Mouse (Mus musculus) neural tube, embryonic 14.5 days (tissue): ENCODE data around the gene Krtap3-3. TPM values are rescaled to one million over a fixed set of nuclear protein-coding genes. Genes with fewer than 3 reads are reported as not detected.
"Not testable (repeated sequence)": the region's sequence is repeated elsewhere in the genome, so short reads cannot be mapped to it uniquely, and the experiment has no call there.

Source experiments
- ATAC-seq: fragments of 200-750 bp; cut with Nextera tagmentation; 2 replicates; pipeline ENCODE4 v1.8.0; 2017; ENCODE audit warnings: low read depth, mild to moderate bottlenecking, moderate TSS enrichment, moderate library complexity
- H3K27ac ChIP-seq: fragments of 300-500 bp; sonication (generic); 2 replicates; pipeline ENCODE4 v1.5.1; 2014; ENCODE audit warnings: low read depth, mild to moderate bottlenecking, control low read depth, low read length, moderate library complexity, mixed read lengths
- H3K27me3 ChIP-seq: fragments of 300-500 bp; sonication (generic); 2 replicates; pipeline ENCODE4 v1.6.1; 2014; ENCODE audit warnings: low read length; ENCODE audit not compliant: control insufficient read depth, insufficient read depth
- H3K36me3 ChIP-seq: fragments of 300-500 bp; sonication (generic); 2 replicates; pipeline ENCODE4 v1.6.1; 2014; ENCODE audit warnings: low read length, mixed read lengths; ENCODE audit not compliant: control insufficient read depth, insufficient read depth
- H3K4me1 ChIP-seq: fragments of 300-500 bp; sonication (generic); 2 replicates; pipeline ENCODE4 v1.6.1; 2014; ENCODE audit warnings: low read length; ENCODE audit not compliant: control insufficient read depth, insufficient read depth
- H3K4me2 ChIP-seq: fragments of 300-500 bp; sonication (generic); 2 replicates; pipeline ENCODE4 v1.6.1; 2014; ENCODE audit warnings: mild to moderate bottlenecking, low read depth, low read length, control low read depth
- H3K4me3 ChIP-seq: fragments of 300-500 bp; sonication (generic); 2 replicates; pipeline ENCODE4 v1.5.1; 2014; ENCODE audit warnings: low read depth, low read length, control low read depth, mixed read lengths
- H3K9ac ChIP-seq: fragments of 300-500 bp; sonication (generic); replicated peaks from 2 replicates; pipeline ENCODE4 v1.6.1; 2014; ENCODE audit warnings: low read depth, mild to moderate bottlenecking, control low read depth, low read length, mixed read lengths
- H3K9me3 ChIP-seq: fragments of 300-500 bp; sonication (generic); 2 replicates; pipeline ENCODE4 v1.6.1; 2016; ENCODE audit warnings: low read length; ENCODE audit not compliant: control insufficient read depth
- WGBS: fragments of 180-500 bp; shearing (Covaris S2); extraction: QIAGEN DNeasy Blood & Tissue Kit; methylation state at CpG from one replicate; pipeline ENCODE4 v1.1.7; 2014; 5-methylcytosine and 5-hydroxymethylcytosine counted together
- polyA plus RNA-seq: library from polyadenylated mRNA; unstranded; fragments of >200 nt; fragmentation: Nextera tagmentation; extraction: Ambion mirVana; gene quantifications from 2 replicates; pipeline ENCODE4 v1.2.1, GENCODE M21; 2014

Gene Krtap3-3
- polyA plus RNA-seq: not detected in 2 replicates

DNA sequence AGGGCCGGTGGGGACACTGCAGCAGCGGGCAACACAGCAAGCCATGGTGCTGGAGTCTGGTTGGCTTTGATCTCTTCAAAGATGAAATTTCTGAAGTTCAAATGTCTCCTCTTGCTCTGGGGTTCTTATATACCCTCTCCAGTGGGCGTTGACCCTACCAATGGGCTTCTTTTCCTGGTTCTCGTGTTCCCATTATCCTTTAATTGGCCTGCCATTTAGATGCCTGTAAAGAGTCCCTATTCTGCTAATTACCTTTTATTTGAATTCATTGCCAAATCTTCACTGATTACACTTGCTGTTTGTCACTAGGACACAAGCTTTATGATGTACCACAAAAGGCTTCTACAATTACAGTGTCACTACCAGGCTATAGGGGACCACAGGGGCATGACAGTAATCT, at the start of gene Krtap3-3:
Gene Krtap3-3 (minus strand): TSS at position 101 of the 400 bp plus-strand sequence.
- no peak within 1 kb of the TSS for H3K9ac ChIP-seq
- no peaks in the 10 kb centered on the region for H3K4me1 ChIP-seq
- H3K4me2 ChIP-seq: no peak within 1 kb of the TSS
- H3K27me3 ChIP-seq: no peaks in the 10 kb centered on the region
- no peak for ATAC-seq
- no peak within 1 kb of the TSS for H3K4me3 ChIP-seq
- 25% methylated on average over 4 of the region's 4 CpGs for WGBS
- H3K9me3 ChIP-seq: no peaks in the 10 kb centered on the region
- no peaks in the 10 kb centered on the region for H3K36me3 ChIP-seq
- no peak within 1 kb of the TSS for H3K27ac ChIP-seq

DNA sequence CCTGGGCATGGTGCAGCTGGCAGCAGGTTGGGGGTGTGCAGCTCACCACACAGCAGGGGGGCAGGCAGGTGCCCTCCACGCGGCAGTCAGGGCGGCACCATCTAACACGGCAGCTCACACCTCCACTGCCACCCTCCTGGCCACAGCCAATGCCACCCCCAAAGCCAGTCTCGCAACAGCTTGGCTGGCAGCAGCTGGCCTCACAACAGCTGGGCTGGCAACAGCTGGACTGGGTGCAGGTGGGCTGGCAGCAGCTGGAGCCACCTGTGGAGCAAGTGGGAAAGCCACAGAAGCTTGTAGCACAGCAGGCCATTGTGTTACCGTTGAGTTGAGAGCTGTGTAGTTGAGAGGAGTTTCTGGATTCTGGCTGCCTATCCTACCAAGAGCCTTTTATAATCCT, 47.1 kb upstream of the Krtap3-3 start, which contains the start of gene Krtap9-3:
Gene Krtap9-3 (minus strand): TSS at position 364 of the 400 bp plus-strand sequence.
- H3K4me3 ChIP-seq, H3K9me3 ChIP-seq, H3K4me1 ChIP-seq, H3K36me3 ChIP-seq, H3K27me3 ChIP-seq, H3K27ac ChIP-seq, ATAC-seq, H3K9ac ChIP-seq, H3K4me2 ChIP-seq: not testable (repeated sequence)
- WGBS: 89% methylated on average over 6 of the region's 6 CpGs

DNA sequence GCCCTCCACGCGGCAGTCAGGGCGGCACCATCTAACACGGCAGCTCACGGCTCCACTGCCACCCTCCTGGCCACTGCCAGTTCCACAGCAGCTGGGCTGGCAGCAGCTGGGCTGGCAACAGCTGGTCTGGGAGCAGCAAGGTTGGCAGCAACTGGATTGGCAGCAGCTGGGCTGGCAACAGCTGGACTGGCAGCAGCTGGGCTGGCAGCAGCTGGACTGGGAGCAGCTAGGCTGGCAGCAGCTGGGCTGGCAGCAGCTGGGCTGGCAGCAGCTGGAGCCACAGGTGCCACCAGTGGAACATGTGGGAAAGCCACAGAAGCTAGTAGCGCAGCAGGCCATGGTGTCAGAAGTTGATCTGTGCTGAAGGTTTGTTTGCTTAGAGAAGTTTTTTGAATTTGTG, 40.3 kb upstream of the Krtap3-3 start, which contains the start of gene Krtap1-3:
Gene Krtap1-3 (minus strand): TSS at position 359 of the 400 bp plus-strand sequence.
- Histone ChIP-seq H3K4me2 (no peak within 1 kb of the TSS), H3K27me3 (no peaks in the 10 kb centered on the region), H3K9me3 (no peaks in the 10 kb centered on the region), H3K4me1 (no peaks in the 10 kb centered on the region), H3K4me3 (no peak within 1 kb of the TSS), H3K9ac (no peak within 1 kb of the TSS), H3K36me3 (no peaks in the 10 kb centered on the region), H3K27ac (no peak within 1 kb of the TSS)
- ATAC-seq: no peak
- 81% methylated on average over 6 of the region's 6 CpGs for WGBS

DNA sequence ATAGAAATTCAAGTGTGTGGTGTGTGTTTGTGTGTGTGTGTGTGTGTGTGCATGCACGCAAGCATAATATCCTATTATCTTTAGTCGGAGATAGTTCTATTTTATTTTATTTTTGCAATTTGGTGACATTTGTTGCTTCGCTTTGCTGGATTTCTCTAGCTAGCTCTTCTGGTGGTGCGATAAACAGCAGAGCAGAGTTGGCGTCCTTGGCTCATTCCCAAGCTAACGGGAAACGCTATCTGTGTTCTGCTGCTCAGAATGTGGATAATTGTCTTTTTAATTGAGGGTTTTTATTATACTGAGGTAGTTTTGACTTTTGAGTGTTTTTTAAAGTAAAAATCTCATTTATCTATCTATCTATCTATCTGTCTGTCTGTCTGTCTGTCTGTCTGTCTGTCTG, 34.4 kb upstream of the Krtap3-3 start:
- no peak overlapping the region for H3K4me3 ChIP-seq
- ATAC-seq: no peak
- WGBS: 91% methylated on average over 7 of the region's 7 CpGs
- no peak overlapping the region for H3K4me2 ChIP-seq
- no peaks in the 10 kb centered on the region for H3K27me3 ChIP-seq
- no peak overlapping the region for H3K27ac ChIP-seq
- H3K36me3 ChIP-seq: no peaks in the 10 kb centered on the region
- no peak overlapping the region for H3K9ac ChIP-seq
- H3K9me3 ChIP-seq: no peaks in the 10 kb centered on the region
- H3K4me1 ChIP-seq: no peaks in the 10 kb centered on the region

DNA sequence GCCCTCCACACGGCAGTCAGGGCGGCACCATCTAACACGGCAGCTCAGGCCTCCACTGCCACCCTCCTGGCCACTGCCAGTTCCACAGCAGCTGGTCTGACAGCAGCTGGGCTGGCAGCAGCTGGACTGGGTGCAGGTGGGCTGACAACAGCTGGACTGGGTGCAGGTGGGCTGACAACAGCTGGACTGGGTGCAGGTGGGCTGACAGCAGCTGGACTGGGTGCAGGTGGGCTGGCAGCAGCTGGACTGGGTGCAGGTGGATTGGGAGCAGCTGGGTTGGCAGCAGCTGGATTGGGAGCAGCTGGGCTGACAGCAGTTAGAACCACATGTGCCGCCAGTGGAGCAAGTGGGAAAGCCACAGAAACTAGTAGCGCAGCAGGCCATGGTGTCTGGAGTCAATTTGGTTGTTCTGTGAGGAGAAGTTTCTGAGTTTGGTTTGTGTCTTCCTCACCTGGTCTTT, 32.6 kb upstream of the Krtap3-3 start, which contains the start of gene Krtap1-4:
Gene Krtap1-4 (minus strand): TSS at position 410 of the 460 bp plus-strand sequence.
- no peaks in the 10 kb centered on the region for H3K9me3 ChIP-seq
- no peaks in the 10 kb centered on the region for H3K4me1 ChIP-seq
- H3K4me3 ChIP-seq: no peak within 1 kb of the TSS
- no peak within 1 kb of the TSS for H3K9ac ChIP-seq
- no peak within 1 kb of the TSS for H3K27ac ChIP-seq
- H3K27me3 ChIP-seq: no peaks in the 10 kb centered on the region
- ATAC-seq: no peak
- 85% methylated on average over 5 of the region's 5 CpGs for WGBS
- no peak within 1 kb of the TSS for H3K4me2 ChIP-seq
- no peaks in the 10 kb centered on the region for H3K36me3 ChIP-seq

DNA sequence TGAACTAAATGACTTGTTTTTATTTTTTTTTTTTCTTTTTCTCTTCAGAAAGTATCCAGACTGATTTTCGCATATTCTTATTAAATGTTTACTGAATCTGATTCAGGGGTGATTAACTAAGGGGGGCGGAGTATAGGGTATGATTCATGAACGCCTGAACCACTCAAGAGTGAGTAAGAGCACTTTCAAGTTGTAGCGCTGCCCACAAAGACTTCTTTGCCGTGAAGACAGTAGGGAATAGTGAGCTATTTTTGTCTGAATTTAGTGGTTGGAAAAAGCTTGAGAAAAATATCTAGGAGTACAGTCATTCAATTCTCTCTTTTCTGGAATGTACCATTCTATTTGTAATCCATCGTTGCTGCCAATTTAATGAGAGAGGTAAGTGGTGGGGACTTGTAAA, 30.9 kb upstream of the Krtap3-3 start:
- H3K9ac ChIP-seq: no peak overlapping the region
- no peaks in the 10 kb centered on the region for H3K36me3 ChIP-seq
- no peaks in the 10 kb centered on the region for H3K27me3 ChIP-seq
- H3K4me3 ChIP-seq: no peak overlapping the region
- WGBS: 89% methylated on average over 6 of the region's 6 CpGs
- no peaks in the 10 kb centered on the region for H3K4me1 ChIP-seq
- no peak overlapping the region for H3K27ac ChIP-seq
- no peak for ATAC-seq
- no peak overlapping the region for H3K4me2 ChIP-seq
- no peaks in the 10 kb centered on the region for H3K9me3 ChIP-seq

DNA sequence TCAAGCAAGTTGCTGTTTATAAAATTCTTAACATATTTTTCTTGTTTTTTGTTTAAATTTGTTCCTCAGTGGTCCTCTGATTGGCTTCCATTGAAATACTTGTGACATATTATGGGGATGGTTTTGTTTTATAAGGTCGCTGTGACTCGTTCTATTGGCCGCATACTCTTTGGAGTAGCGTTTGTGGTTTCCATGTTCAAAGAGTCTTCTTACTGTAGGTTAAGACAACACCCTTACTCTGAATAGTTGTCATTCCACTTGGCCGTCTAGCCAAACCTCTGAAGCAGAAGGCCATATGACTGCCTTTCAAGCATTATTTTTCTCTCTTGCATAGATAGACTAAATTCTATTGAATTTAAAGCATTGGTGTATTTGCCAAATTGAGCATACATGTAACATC, 30.4 kb upstream of the Krtap3-3 start:
- Histone ChIP-seq H3K36me3 (no peaks in the 10 kb centered on the region), H3K4me1 (no peaks in the 10 kb centered on the region), H3K27me3 (no peaks in the 10 kb centered on the region), H3K9me3 (no peaks in the 10 kb centered on the region), H3K27ac (no peak overlapping the region), H3K4me3 (no peak overlapping the region), H3K9ac (no peak overlapping the region), H3K4me2 (no peak overlapping the region)
- WGBS: 92% methylated on average over 5 of the region's 5 CpGs
- ATAC-seq: no peak

DNA sequence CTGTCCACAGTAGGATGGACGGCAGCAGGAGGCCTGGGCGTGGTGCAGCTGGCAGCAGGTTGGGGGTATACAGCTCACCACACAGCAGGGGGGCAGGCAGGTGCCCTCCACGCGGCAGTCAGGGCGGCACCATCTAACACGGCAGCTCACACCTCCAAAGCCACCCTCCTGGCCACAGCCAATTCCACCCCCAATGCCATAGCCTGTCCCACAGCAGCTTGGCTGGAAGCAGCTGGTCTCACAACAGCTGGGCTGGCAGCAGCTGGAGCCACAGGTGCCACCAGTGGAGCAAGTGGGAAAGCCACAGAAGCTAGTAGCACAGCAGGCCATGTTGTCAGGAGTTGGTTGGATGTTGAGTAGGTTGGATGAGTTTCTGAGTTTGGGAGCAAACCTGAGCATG, 30.0 kb upstream of the Krtap3-3 start, which contains the start of gene Krtap1-5:
Gene Krtap1-5 (minus strand): TSS at position 381 of the 400 bp plus-strand sequence.
- no peak for ATAC-seq
- Histone ChIP-seq H3K27me3 (no peaks in the 10 kb centered on the region), H3K36me3 (no peaks in the 10 kb centered on the region), H3K4me3 (no peak within 1 kb of the TSS), H3K27ac (no peak within 1 kb of the TSS), H3K4me1 (no peaks in the 10 kb centered on the region), H3K4me2 (no peak within 1 kb of the TSS), H3K9me3 (no peaks in the 10 kb centered on the region), H3K9ac (no peak within 1 kb of the TSS)
- 86% methylated on average over 6 of the region's 6 CpGs for WGBS

DNA sequence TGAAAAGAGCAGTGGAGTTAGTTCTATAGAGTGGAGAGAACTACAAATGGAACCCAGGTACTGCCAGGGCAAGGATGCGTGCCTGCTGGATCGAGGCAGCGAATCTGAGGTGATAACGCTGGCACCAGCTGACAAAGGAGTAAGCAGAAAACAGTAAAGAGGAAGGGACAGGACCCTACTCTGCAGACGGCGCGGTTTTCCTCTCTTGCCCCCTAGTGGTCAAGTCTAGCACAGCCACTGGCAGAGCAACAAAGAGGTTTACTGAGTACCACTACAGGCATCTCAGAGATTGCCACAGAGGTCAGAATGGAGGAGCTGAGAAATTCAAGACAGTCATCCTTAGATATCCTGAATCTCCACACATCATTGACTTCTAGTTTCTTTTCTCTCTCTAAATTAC, 23.4 kb upstream of the Krtap3-3 start:
- Histone ChIP-seq H3K4me1 (no peaks in the 10 kb centered on the region), H3K27ac (no peak overlapping the region), H3K9ac (no peak overlapping the region), H3K4me3 (no peak overlapping the region), H3K36me3 (no peaks in the 10 kb centered on the region), H3K27me3 (no peaks in the 10 kb centered on the region), H3K4me2 (no peak overlapping the region), H3K9me3 (no peaks in the 10 kb centered on the region)
- 2% methylated on average over 7 of the region's 7 CpGs for WGBS
- peak; percentile 82; the same call in 1 of the 2 replicates for ATAC-seq
